Mouse (Mus musculus) CH12F3 (cell line): Measurements from ENCODE around the gene Mad2l2.

Experiments used
- in situ Hi-C: fragments of 300-500 bp; cut with MboI; formaldehyde crosslinking; loops from 2 replicates; pipeline ENCODE4 v1.14.3; 2020; ENCODE audit warnings: low sequenced_read_pairs

Mad2l2 gene

DNA sequence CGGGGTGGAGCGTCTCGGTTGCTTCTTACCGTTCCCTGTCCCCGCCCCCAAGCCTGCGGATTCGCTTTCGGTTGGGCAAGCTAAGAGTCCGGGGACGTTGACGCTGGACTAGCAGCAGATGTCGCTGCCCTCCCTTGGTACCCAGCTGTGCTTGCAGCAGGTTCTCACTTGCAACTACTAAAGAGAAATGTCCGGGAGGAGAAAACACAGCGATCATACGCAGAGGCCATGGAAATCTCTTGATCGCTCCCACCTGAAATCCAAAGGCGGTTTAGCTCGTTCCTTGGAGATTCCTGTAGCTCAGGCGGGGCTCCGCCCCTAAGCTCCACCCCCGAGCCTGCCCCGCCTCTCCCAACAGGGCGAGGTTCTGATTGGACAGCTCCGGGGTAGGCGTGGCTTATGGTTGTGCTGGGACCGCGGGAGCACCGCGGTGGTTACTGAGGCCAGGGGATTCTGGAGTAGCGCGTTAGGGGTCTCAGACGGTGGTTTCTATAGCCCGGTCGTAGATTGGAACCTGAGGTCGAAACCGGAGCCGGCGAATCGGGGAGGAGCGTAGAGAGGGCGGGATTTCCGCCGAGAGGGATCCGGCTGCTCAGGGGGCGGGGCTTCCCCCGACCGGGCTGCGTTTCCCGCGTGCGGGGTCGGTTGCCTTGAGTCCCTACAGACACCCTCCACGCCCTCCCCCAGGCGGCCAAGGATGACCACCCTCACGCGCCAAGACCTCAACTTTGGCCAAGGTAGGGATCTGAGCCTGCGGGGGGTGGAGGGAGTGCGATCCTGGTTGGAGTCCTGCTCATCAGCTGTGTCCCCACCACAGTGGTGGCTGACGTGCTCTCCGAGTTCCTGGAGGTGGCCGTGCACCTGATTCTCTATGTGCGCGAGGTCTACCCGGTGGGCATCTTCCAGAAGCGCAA, 10.2 kb downstream of the Mad2l2 start:
- in situ Hi-C loops, result no loop called here

DNA sequence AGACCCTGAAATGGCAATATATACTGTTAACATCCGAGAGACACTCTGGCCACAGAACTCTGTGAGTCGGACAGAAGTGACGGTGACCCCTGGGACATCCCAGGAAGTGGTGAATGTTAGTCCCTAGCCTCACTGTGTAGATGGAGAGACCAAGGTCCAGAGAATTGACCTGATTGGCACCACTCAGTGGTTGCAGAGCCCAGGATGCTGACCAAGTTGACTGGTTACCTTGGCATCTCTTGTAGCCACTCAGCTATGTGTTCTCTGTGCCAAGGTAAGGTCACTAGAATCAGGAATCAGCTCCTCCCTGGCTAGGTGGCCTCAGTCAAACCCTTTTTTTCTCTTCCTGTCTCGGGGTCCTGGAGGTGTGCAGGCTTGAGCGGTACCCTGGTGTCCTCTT, 13.5 kb downstream of the Mad2l2 start:
- in situ Hi-C loops, result no loop called here

DNA sequence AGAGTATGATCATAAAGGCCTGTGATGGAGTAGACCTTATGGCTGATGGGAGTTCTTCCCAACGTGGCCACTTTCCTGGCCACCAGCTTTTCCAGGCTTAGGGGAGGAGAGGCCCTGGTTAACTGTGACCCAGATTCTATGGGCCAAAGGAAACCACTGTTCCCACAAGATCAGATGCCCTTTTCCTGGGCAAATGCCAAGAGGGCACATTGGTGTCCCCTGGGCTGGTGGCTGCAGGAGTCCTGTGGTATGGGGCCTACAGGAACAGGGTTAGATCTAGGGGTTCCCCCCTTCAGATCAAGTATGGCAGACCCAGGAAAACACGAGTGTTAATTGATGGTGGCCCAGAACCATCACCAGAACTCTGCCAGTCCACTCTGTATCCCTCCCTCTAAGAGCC, 17.5 kb downstream of the Mad2l2 start:
- in situ Hi-C loops, result no loop called here

DNA sequence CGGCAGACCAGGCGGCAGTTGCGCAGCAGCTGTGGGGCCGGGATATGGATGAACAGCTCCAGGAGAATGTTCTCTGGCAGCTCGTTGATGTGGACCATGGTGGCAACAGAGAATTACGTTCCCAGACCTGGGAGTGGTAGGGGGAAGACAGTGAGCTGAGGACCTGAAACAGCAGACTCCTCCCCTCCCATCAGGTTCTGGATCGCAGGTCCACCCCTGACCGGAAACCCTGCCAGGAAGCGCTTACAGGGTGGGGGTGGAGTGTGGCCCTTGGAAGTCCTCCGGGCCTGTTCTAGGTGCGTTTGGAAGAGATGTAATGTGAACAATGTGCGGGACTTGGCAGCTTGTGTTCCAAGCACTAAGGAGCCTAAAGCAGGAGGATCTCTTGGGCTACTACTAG, 19.4 kb downstream of the Mad2l2 start:
- in situ Hi-C loops, result no loop called here

DNA sequence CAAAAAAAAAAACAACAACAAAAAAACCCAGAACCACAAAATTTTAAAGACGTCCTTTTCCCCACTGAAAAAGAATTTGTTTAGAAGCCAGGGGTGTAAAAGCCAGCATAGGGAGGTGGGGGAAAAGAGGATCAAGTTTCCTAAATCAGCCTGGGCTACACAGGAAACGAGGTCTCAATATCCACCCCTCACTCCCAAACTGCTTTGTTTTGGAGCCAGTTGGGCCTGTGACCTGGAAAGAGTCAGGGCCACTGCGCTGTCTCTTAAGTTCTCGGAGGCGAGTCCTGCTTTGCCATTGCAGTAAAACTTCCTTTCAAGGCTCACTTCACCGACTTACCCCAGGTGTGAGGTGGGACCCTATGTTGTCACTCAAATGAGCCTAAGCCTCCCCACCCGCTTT, 20.1 kb downstream of the Mad2l2 start:
- in situ Hi-C loops, result loop anchor here (25.0 kb wide), 1 partner anchor 462 kb away; the partner anchor contains the start of gene Masp2

DNA sequence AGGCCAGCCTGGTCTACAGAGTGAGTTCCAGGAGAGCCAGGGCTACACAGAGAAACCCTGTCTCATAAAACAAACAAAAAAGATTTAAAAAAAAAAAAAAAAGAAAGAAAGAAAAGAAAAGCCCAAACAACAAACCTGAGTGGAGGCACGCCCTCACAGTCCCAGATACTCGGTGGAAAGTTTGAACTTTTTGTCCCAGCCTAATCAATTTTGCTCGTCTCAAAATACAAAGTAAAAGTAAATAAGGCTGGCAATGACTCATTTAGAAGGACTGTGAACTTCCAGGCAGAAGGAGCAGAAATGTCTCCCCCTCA, 20.7 kb downstream of the Mad2l2 start:
- in situ Hi-C loops, result loop anchor here (25.0 kb wide), 1 partner anchor 461 kb away; the partner anchor contains the start of gene Masp2

DNA sequence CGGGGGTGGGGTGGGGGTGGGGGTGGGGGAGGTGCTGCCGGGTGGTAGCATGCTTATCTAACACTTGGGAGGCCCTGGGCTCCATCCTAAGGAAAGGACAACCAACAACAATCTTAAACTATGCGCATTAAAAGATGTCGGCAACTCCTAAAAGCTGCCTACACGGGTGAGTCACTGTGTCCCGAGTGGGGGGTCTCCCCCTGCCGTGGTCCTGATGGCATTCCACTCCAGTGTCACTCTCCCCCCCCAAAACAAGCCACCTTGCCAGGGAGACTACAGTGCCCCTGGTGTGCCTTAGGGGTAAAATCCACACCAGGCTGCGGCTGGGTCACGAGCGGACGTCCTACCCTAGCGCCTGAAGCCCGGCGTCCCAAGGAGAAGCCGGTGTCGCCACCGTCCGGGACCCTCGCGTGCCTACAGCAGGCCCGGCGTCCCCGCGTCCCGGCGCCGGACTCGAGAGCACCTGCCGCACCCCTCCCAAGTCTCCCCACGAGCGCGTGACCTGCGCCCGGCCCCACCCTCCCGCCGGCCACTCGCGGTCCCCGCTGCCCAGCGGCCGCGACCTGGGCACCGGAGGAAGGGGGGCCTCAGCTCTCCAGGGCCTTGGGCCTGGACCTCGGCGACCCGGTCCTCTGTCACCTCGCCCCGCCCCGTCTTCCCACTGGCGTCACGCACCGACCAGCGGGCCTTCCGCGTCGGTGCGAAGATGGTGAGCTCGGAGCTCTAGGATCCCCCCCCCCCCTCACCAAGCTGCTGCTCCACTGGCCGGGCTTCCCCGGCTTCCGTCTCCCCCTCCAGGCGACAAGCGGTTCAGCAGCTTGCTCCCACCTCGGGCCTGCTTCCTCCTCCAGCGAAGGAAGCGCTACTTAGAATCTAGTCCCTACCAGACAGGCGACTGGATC, 21.3 kb downstream of the Mad2l2 start, which contains the start of gene Fbxo6:
Fbxo6 (minus strand) TSS at position 874 of the 902 bp plus-strand sequence.
- in situ Hi-C loops, result loop anchor here (25.0 kb wide), 1 partner anchor 461 kb away; the partner anchor contains the start of gene Masp2

DNA sequence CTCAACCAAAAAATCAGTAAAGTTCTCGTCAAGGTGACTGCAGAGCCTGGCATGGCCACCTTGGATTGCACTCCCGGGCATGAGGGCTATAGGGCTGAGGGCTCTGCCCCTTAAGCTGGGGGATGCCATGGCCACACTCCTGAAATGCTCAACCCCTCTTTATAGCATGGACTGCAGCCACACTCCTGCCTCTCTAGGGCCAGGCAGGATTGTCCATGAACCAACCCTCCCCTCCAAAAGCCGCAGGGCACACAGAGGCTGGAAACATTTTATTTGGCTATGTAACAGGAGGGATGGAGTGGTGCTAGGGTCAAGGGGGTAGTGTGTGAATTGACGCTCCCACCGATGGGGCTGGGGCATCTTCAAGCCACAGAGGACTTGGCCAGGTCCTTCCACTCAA, 22.4 kb downstream of the Mad2l2 start:
- in situ Hi-C loops, result loop anchor here (25.0 kb wide), 1 partner anchor 460 kb away; the partner anchor contains the start of gene Masp2

DNA sequence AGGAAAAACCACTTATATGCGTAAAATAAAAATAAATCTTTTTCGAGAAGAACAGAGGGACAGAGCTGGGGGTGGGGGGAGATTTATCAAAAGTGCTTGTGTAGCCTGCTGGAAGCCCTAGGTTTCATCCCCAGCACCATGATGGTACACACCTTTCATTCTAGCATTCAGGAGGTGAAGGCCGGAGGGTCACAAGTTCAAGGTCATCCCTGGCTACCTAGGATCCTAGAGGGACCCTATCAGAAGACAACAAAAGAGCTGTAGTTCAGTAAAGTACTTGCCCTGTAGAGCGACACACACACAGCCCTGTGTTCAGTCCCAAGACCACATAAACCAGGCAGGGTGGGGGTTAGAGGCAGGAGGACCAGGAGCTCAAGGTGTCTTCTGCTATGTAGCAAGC, 23.8 kb downstream of the Mad2l2 start:
- in situ Hi-C loops, result loop anchor here (25.0 kb wide), 1 partner anchor 458 kb away; the partner anchor contains the start of gene Masp2

DNA sequence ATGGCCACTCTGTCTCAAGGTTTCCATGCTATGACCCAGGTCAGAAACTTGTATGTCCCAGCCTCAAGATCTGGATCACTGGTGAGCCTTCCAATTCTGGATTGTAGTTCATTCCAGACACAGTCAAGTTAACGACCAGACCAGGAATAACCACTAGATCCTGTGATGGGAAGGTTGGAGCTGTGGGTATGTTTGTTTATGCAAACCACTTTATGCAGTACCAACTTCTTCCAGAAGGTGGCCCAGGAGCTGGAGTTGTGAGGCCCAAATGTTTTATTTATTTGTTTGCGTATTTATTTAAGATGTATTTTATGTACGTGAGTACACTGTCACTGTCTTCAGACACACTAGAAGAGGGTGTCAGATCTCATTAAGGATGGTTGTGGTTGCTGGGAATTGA, 24.8 kb downstream of the Mad2l2 start:
- in situ Hi-C loops, result loop anchor here (25.0 kb wide), 1 partner anchor 457 kb away; the partner anchor contains the start of gene Masp2

DNA sequence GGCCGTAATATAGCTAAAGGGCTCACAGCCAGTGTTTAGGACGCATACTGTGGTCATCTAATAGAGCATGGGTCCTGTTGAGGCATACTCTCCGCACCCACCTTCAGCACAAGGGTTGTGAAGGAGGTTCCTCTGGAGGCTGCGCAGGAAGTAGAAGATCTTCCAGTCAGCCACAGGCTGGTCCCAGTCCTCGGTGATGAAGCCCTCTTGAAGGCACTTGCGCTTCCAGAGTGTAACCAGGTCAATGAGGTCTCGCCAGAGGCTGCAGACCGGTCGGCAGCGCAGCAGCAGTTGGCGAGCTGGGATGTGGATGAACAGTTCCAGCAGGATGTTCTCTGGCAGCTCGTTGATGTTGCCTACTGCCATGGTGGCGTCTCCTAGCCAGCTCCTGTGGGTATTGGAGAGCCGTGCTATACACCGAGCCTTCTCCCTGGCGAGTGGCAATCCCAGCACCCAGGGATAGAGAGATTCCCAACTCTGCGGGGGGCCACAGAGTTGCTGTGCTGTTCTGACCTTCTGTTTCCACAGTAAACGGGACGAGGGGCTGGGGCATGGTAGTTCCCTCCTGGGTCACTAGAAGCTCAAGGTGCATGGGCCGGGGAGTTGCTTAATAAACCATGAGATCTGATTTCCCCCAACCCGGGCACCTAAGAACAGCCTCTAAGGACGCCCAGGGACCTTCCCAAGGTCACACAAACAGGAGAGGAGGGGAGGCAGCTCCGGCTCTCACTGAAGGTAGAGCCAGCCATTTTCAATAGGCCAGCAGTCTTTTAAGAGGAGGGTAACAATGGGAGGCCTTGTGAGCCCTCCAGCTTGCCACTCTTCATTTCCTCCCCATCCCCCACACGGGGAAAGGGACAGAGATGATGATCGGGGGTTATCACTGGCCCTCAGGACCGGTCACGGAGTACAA, 28.5 kb downstream of the Mad2l2 start:
- in situ Hi-C loops, result loop anchor here (25.0 kb wide), 1 partner anchor 454 kb away; the partner anchor contains the start of gene Masp2

DNA sequence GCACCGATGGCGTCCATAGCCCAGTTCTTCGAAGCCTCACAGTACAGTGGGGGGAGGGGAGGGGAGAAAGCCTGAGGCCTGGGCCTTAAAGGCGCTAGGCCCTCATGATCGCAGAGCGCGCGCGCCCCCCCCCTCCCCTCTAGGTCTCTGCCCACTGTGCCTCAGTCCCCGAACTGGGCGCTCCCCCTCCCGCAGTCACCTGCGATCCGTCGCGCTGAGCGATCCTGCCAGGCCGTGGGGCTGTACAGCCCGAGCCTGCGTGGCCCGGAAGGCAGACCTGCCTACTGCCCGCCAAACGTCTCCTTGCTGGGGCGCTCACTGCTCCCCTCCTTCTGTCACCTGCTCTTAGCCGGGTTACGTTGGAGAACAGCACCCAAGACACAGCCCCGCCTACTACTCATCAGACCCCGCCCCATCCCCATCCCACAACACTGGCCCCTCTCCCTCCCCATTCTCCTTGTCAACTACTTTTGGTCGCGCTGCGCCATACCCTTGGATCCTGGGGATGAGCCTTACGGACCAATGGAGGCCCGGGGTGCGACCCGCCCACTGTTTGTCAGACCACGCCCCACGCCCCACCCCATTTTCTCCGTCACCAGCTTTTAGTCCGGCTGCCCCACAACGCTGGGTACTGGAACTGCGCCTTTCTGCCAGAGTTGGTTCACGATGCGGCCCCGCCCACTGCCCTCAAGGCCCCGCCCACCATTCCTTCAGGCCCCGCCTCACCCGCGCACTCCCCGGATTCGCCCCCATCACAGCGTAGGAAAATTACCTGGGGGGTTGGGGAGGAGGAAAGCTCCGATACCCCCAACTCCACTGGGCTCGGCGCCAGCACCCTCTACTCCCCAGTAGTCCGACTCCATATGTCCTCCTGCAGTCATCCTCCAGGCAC, 29.6 kb downstream of the Mad2l2 start:
- in situ Hi-C loops, result loop anchor here (5.0 to 25.0 kb wide), 2 partner anchors 42 to 453 kb away; partner anchors contain the start of gene Masp2

DNA sequence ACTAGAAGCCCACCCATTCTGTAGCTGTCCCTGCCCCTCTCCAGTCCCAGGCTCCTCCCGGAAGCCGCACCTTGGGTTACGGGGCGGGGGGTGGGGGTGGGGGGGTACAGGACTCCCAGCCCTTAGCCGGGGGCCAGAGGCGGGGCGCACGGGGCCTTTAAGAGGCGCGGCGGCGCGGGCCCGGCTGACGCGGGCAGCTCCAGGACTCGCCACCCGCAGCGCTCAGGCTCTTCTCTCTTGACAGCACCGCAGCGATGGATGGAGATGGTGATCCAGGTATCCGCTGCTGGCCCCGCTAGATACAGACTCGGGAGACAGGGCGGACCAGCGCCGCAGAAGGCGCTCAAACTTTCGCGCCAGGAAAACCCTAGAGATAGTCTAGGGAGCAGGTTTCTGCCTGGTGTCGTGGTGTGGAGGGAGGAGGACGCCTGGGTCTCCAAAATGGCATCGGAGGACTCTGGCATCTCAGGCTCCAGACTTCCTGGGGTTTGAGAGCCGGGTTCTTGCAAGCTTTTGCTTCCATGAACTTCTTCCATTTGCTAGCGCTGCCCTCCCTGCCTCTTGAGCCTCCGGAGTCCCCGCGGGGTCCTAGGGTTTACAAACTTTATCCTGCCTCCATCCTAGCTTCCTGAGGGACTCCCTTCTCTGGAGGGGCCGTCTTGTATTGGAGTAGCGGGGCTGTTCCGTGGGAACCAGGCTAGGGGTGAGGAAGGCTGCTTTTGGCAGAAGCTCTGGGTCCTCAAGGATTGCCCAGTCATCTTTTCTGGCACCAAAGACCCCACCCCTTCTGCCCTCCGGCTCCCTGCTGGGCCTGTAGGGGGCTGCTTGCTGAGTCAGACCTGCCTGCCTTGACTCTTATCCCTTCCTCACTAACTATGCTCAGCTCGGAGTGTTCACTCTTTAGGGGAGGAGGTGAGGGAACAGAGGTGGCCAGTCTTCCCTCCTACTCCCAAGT, 30.5 kb downstream of the Mad2l2 start, which contains the start of the genes Fbxo44 and Fbxo2:
Fbxo44 (minus strand) TSS at position 47 of the 955 bp plus-strand sequence.
Fbxo2 (plus strand) TSS at position 186 of the 955 bp plus-strand sequence.
- in situ Hi-C loops, result loop anchor here (5.0 to 25.0 kb wide), 2 partner anchors 43 to 452 kb away; partner anchors contain the start of gene Masp2

DNA sequence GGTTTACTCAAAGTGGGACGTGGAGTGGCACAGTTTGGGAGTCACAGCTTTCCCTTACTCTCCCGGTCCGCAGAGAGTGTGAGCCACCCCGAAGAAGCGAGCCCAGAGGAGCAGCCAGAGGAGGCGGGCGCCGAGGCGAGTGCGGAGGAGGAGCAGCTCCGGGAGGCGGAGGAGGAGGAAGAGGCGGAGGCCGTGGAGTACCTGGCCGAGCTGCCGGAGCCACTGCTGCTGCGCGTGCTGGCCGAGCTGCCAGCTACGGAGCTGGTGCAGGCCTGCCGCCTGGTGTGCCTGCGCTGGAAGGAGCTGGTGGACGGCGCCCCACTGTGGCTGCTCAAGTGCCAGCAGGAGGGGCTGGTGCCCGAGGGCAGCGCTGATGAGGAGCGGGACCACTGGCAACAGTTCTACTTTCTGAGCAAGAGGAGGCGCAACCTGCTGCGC, 33.8 kb downstream of the Mad2l2 start:
- in situ Hi-C loops, result loop anchor here (5.0 to 25.0 kb wide), 2 partner anchors 47 to 448 kb away; partner anchors contain the start of gene Masp2

DNA sequence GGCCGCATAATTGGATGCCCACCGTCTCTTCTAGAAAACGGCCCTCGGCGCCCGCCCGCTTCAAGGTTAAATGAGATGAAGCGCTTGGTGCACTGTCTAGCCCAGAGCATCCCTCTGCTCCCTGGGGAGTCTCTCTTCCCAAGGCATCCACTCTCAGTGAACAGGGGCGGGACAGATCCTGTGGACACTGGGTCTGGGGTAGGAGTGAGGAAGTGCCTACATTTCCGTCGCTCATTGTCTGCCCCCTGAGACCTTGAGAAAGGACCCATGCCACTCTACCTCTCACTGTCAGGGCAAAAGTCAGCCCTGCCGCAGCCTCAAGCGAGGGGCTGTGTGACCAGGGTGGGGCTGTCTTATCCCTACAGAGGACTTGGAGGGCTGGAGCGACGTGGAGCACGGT, 34.3 kb downstream of the Mad2l2 start:
- in situ Hi-C loops, result loop anchor here (5.0 to 25.0 kb wide), 2 partner anchors 47 to 448 kb away; partner anchors contain the start of gene Masp2

DNA sequence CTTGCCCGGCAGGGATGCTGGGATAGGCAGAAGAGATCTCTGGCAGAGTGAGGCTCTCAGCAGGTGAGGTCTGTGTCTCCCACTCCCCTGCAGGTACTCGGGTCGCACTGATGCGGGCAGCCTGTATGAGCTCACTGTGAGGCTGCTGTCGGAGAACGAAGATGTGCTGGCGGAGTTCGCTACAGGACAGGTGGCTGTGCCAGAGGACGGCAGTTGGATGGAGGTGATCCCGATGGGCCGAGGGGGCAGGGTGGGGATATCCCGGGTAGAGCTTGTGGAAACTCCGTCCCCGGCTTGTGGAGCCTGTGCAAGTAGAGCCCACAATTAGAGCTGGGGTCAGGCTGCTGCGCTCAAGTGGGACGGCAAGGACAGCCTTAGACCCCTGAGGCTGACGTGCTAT, 35.4 kb downstream of the Mad2l2 start:
- in situ Hi-C loops, result loop anchor here (25.0 kb wide), 1 partner anchor 447 kb away; the partner anchor contains the start of gene Masp2

DNA sequence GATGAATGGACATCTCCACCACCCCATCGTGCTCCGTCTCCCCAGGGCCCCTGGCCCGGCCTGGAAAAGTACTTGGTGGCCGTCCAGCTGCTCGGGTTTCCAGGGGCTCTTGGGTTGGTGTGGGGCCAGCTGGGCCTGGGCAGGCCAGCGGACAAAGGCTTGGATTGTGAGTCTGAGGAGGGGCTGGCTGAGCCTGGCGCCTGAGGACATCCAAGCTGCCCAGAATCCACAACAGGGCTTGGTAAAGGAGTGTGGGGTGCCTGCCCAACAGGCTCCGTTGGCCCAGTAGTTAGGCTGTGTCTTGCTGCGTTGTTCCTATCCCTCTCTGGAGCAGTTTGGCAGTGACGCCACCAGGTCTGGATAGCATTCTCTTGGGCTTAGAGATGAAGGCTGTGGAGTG, 36.2 kb downstream of the Mad2l2 start:
- in situ Hi-C loops, result loop anchor here (25.0 kb wide), 1 partner anchor 446 kb away; the partner anchor contains the start of gene Masp2
